Mouse (Mus musculus) embryonic fibroblast, embryonic 13.5 days (primary cell): ENCODE data around the gene Gm14214.

Source experiments
- CTCF ChIP-seq: IDR thresholded peaks from 2 replicates; pipeline ENCODE4 v1.5.1; 2011; ENCODE audit warnings: mild to moderate bottlenecking, control low read depth, low read length, moderate library complexity, borderline replicate concordance; ENCODE audit not compliant: insufficient read depth
- POLR2A ChIP-seq: IDR thresholded peaks from 2 replicates; pipeline ENCODE4 v1.6.1; 2011; ENCODE audit warnings: low read depth, mild to moderate bottlenecking, control low read depth, low read length, moderate library complexity

GRCm38 (mm10) chr2:154817089-154817488, 47.3 kb upstream of the Gm14214 start:
- TF ChIP-seq CTCF (no peak), POLR2A (no peak)
